Mouse (Mus musculus) liver, embryonic 13.5 days (tissue): ENCODE data around the gene Pnpla6. TPM values are rescaled to one million over a fixed set of nuclear protein-coding genes. Genes with fewer than 3 reads are reported as not detected.

Source experiments
- ATAC-seq: fragments of 200-750 bp; cut with Nextera tagmentation; 2 replicates; pipeline ENCODE4 v1.8.0; 2017; ENCODE audit warnings: low read depth, mild to moderate bottlenecking, moderate number of reproducible peaks, moderate library complexity
- DNase-seq: peaks from one replicate; pipeline ENCODE4 v3.0.0; 2022
- H3K27ac ChIP-seq: fragments of 300-500 bp; sonication (generic); 2 replicates; pipeline ENCODE4 v1.5.1; 2015; ENCODE audit warnings: moderate library complexity, mild to moderate bottlenecking, inconsistent platforms
- H3K27me3 ChIP-seq: fragments of 300-500 bp; sonication (generic); 2 replicates; pipeline ENCODE4 v1.6.1; 2015; ENCODE audit warnings: mild to moderate bottlenecking, inconsistent platforms
- H3K36me3 ChIP-seq: fragments of 300-500 bp; sonication (generic); 2 replicates; pipeline ENCODE4 v1.6.1; 2015; ENCODE audit warnings: mild to moderate bottlenecking, inconsistent platforms
- H3K4me1 ChIP-seq: fragments of 300-500 bp; sonication (generic); replicated peaks from 2 replicates; pipeline ENCODE4 v1.6.1; 2015; ENCODE audit warnings: inconsistent platforms
- H3K4me2 ChIP-seq: fragments of 300-500 bp; sonication (generic); 2 replicates; pipeline ENCODE4 v1.6.1; 2015; ENCODE audit warnings: inconsistent platforms, mild to moderate bottlenecking, moderate library complexity
- H3K4me3 ChIP-seq: fragments of 300-500 bp; sonication (generic); replicated peaks from 2 replicates; pipeline ENCODE4 v1.5.1; 2015; ENCODE audit warnings: mild to moderate bottlenecking, inconsistent platforms
- H3K9ac ChIP-seq: fragments of 300-500 bp; sonication (generic); 2 replicates; pipeline ENCODE4 v1.6.1; 2015; ENCODE audit warnings: mild to moderate bottlenecking, inconsistent platforms
- H3K9me3 ChIP-seq: fragments of 300-500 bp; sonication (generic); replicated peaks from 2 replicates; pipeline ENCODE4 v1.6.1; 2016; ENCODE audit warnings: inconsistent platforms
- WGBS: fragments of 180-500 bp; shearing (Covaris S2); methylation state at CpG from one replicate; pipeline ENCODE4 v1.1.7; 2015; ENCODE audit not compliant: insufficient replicate concordance; 5-methylcytosine and 5-hydroxymethylcytosine counted together
- polyA plus RNA-seq: library from polyadenylated mRNA; unstranded; fragments of >200 nt; fragmentation: Nextera tagmentation; extraction: Ambion mirVana; gene quantifications from 2 replicates; pipeline ENCODE4 v1.2.1, GENCODE M21; 2015

Gene Pnpla6
- polyA plus RNA-seq, 1 experiment from 2014 or later = 10.6 TPM

DNA sequence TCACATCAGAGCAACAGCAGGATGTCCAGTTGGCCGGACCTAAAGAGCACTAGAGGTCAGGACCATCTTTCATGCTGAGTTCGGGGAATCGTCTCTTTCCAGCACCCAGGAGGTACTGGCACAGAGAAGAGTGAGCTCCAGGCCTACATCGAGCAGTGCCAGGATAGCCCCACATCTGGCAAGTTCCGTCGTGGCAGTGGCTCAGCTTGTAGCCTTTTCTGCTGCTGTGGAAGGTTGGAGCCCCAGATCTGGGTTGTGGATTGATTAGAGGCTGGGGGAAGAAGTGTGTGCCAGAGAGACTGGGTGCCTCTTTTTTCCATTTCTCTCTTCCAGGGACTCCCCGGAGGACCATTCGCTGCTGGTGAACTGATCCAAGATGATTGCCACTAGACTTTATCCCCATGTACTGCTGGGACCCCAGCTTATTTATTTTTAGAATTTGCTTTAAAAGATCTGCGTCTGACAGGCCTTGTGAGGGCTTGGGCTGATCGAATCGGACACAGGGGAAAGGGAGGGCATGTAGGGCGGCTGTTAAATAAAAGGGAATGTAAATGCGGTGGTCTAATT lies 420 bp upstream of the Pnpla6 start:
- Histone ChIP-seq H3K27ac (peak overlapping the region; percentile 59), H3K36me3 (peaks cover 17% of the 10 kb centered on the region), H3K9ac (peak overlapping the region; percentile 81), H3K4me2 (peak overlapping the region; percentile 95), H3K9me3 (no peaks in the 10 kb centered on the region), H3K4me3 (peak overlapping the region; percentile 83), H3K4me1 (peaks cover 42% of the 10 kb centered on the region), H3K27me3 (no peaks in the 10 kb centered on the region)
- no peak for ATAC-seq
- no peak for DNase-seq
- 34% methylated on average over 13 of the region's 13 CpGs for WGBS

DNA sequence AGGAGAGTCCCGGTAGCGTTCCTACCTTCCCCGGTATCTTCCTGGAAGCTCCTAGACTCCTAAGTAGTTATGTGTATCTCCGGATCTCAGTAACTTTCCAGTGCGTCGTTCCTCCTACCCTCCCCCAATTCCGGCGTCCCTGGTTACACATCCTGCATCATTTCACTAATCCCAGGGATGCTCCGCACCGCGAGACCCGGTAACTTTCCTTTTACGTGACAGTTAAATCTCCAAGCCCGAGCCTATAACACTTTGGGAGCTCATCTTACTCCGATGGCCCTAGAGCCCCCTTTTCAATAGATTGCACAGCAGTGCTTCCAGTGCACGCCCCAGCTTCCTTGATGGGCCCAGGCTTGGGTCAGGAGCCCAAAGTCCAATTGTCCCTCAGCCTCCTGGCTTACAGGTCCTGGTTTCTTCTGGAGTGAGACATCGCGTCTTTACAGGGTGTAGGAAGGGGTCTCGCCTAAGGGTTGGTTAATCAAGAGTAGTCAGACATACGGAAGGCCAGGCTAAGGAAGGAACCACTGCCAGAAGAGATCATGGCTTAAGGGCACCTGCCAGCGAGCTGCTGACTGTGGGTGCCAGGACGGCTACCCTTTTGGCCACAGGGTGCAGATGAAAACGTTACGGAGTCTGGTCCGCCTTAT lies 710 bp downstream of the Pnpla6 start:
- H3K9me3 ChIP-seq = no peaks in the 10 kb centered on the region
- DNase-seq = no peak
- WGBS = under 1% methylated on average over 25 of the region's 25 CpGs
- H3K9ac ChIP-seq = peak overlapping the region; percentile 81
- peak overlapping the region; percentile 86 for H3K27ac ChIP-seq
- H3K4me3 ChIP-seq = peak overlapping the region; percentile 83
- H3K4me2 ChIP-seq = peak overlapping the region; percentile 95
- peaks cover 54% of the 10 kb centered on the region for H3K4me1 ChIP-seq
- peaks cover 16% of the 10 kb centered on the region for H3K36me3 ChIP-seq
- peak; percentile 47 for ATAC-seq
- H3K27me3 ChIP-seq = no peaks in the 10 kb centered on the region

DNA sequence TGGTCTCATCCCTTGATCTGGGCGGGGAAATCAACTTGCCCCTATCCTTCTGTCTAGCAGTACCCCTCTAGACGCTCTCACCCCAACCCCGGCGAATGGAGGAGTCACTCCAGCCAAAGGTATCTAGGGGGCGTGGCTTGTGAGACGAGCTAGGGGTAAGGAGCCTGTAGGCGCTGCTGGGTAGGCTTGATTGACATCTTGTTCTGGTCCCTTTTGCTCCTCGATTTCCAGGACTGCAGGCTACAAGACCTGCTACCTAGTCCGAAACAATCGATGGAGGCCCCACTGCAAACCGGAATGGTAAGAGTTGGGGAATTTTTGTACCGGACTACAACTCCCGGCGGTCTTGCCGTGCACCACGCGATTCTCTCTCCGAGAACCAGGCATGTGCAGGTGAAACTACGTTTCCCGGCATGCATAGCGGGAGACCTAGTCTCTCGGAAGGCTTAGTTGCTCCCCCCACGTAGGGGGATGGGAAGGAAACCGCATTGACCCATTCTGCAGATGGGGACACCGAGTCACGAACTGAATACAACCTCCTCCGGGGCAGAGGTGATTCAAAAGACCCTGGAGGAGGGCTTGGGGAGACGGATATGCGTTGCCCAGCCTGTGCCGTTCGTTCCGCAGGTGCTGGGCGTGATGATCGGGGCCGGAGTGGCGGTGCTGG lies 1.4 kb downstream of the Pnpla6 start:
- peak overlapping the region; percentile 86 for H3K27ac ChIP-seq
- H3K4me3 ChIP-seq = peak overlapping the region; percentile 83
- peak overlapping the region; percentile 81 for H3K9ac ChIP-seq
- peak overlapping the region; percentile 95 for H3K4me2 ChIP-seq
- under 1% methylated on average over 36 of the region's 36 CpGs for WGBS
- ATAC-seq (peak; percentile 89), DNase-seq (peak; percentile 90)
- no peaks in the 10 kb centered on the region for H3K9me3 ChIP-seq
- H3K4me1 ChIP-seq = peaks cover 61% of the 10 kb centered on the region
- H3K27me3 ChIP-seq = no peaks in the 10 kb centered on the region
- peaks cover 22% of the 10 kb centered on the region for H3K36me3 ChIP-seq

GRCm38 (mm10) chr8:3517117-3517495 lies 1.9 kb downstream of the Pnpla6 start:
- H3K4me1 ChIP-seq = peaks cover 66% of the 10 kb centered on the region

GRCm38 (mm10) chr8:3522007-3522697 lies 7.0 kb downstream of the Pnpla6 start:
- Histone ChIP-seq H3K9me3 (no peaks in the 10 kb centered on the region), H3K9ac (peak overlapping the region; percentile 59), H3K27ac (peak overlapping the region; percentile 96), H3K4me3 (peak overlapping the region; percentile 36), H3K4me1 (peaks cover 73% of the 10 kb centered on the region), H3K4me2 (peak overlapping the region; percentile 65), H3K36me3 (peaks cover 55% of the 10 kb centered on the region), H3K27me3 (no peaks in the 10 kb centered on the region)
- DNase-seq (peak; percentile 80), ATAC-seq (peak; percentile 99)
- WGBS = 51% methylated on average over 13 of the region's 13 CpGs

More at GRCm38 (mm10) chr8:3517117-3517495, 1.9 kb downstream of the Pnpla6 start:
- H3K9me3 ChIP-seq = no peaks in the 10 kb centered on the region
- ATAC-seq (no peak), DNase-seq (no peak)
- H3K4me2 ChIP-seq = peak overlapping the region; percentile 95
- WGBS = 6% methylated on average over 16 of the region's 16 CpGs
- H3K27ac ChIP-seq = peak overlapping the region; percentile 72
- H3K27me3 ChIP-seq = no peaks in the 10 kb centered on the region
- peak overlapping the region; percentile 81 for H3K9ac ChIP-seq
- peak overlapping the region; percentile 83 for H3K4me3 ChIP-seq
- peaks cover 23% of the 10 kb centered on the region for H3K36me3 ChIP-seq

DNA sequence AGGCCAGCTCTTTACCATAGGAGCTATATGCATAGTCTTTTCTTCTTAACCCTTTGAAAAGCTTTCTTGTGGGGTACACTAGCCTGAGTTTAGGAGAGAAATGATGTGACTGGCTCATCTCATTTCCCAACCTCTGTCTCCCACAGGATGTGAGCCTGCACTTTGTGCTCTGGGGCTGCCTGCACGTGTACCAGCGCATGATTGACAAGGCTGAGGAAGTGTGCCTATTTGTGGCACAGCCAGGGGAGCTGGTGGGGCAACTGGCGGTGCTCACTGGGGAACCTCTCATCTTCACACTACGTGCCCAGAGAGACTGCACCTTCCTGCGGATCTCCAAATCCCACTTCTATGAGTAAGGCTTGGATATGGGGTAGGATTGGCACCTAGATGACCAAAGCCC lies 15.6 kb downstream of the Pnpla6 start:
- no peaks in the 10 kb centered on the region for H3K27me3 ChIP-seq
- no peak overlapping the region for H3K4me2 ChIP-seq
- no peak overlapping the region for H3K4me3 ChIP-seq
- no peak for ATAC-seq
- H3K4me1 ChIP-seq = peaks cover 9% of the 10 kb centered on the region
- H3K9me3 ChIP-seq = no peaks in the 10 kb centered on the region
- no peak overlapping the region for H3K27ac ChIP-seq
- DNase-seq = no peak
- 61% methylated on average over 5 of the region's 5 CpGs for WGBS
- H3K36me3 ChIP-seq = peaks cover 44% of the 10 kb centered on the region
- H3K9ac ChIP-seq = no peak overlapping the region

- Histone ChIP-seq H3K4me3 (no peak overlapping the region), H3K36me3 (peaks cover 47% of the 10 kb centered on the region), H3K9ac (no peak overlapping the region), H3K4me1 (peaks cover 17% of the 10 kb centered on the region), H3K27ac (no peak overlapping the region), H3K4me2 (no peak overlapping the region), H3K27me3 (no peaks in the 10 kb centered on the region), H3K9me3 (no peaks in the 10 kb centered on the region)
- WGBS = 91% methylated on average over 18 of the region's 18 CpGs
- no peak for DNase-seq
- ATAC-seq = no peak
These were observed 16.8 kb downstream of the Pnpla6 start for GRCm38 (mm10) chr8:3531936-3532335.

GRCm38 (mm10) chr8:3536053-3536841 lies 21.1 kb downstream of the Pnpla6 start:
- ATAC-seq (peak; percentile 87), DNase-seq (peak; percentile 73)
- H3K4me2 ChIP-seq = peak overlapping the region; percentile 45
- peaks cover 17% of the 10 kb centered on the region for H3K4me1 ChIP-seq
- H3K9me3 ChIP-seq = no peaks in the 10 kb centered on the region
- H3K27me3 ChIP-seq = no peaks in the 10 kb centered on the region
- no peak overlapping the region for H3K4me3 ChIP-seq
- peak overlapping the region; percentile 17; the same call in 1 of the 2 replicates for H3K9ac ChIP-seq
- H3K36me3 ChIP-seq = peaks cover 77% of the 10 kb centered on the region
- 48% methylated on average over 15 of the region's 15 CpGs for WGBS
- peak overlapping the region; percentile 55; the same call in 1 of the 2 replicates for H3K27ac ChIP-seq

GRCm38 (mm10) chr8:3536940-3537339 lies 21.8 kb downstream of the Pnpla6 start:
- 85% methylated on average over 9 of the region's 9 CpGs for WGBS

DNA sequence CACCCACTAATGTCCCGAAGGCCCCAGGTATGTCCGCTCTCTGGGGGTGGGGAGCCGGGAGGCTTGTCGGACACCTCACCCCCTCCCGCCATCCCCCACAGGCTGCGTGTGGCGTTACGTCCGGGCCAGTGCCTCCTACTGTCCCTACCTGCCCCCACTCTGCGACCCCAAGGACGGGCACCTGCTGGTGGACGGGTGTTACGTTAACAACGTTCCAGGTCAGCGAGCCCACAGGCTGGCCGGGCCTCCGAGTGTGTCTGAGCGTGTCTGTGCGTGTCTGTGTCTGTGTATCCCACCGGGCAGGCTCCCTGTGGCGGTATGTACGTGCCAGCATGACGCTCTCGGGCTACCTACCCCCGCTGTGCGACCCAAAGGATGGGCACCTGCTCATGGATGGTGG lies 22.5 kb downstream of the Pnpla6 start:
- no peak overlapping the region for H3K4me2 ChIP-seq
- no peaks in the 10 kb centered on the region for H3K27me3 ChIP-seq
- ATAC-seq = no peak
- no peak overlapping the region for H3K4me3 ChIP-seq
- H3K36me3 ChIP-seq = peaks cover 71% of the 10 kb centered on the region
- H3K27ac ChIP-seq = no peak overlapping the region
- no peaks in the 10 kb centered on the region for H3K9me3 ChIP-seq
- DNase-seq = no peak
- WGBS = 93% methylated on average over 26 of the region's 26 CpGs
- peaks cover 17% of the 10 kb centered on the region for H3K4me1 ChIP-seq
- H3K9ac ChIP-seq = no peak overlapping the region

More at GRCm38 (mm10) chr8:3536940-3537339, 21.8 kb downstream of the Pnpla6 start:
- Histone ChIP-seq H3K4me1 (peaks cover 17% of the 10 kb centered on the region), H3K9ac (no peak overlapping the region), H3K36me3 (peaks cover 72% of the 10 kb centered on the region), H3K4me3 (no peak overlapping the region), H3K9me3 (no peaks in the 10 kb centered on the region), H3K27ac (no peak overlapping the region), H3K27me3 (no peaks in the 10 kb centered on the region), H3K4me2 (no peak overlapping the region)
- no peak for DNase-seq
- no peak for ATAC-seq
